Mouse (Mus musculus) midbrain, embryonic 10.5 days (tissue): Measurements from ENCODE around the gene Hspa5. TPM values are rescaled to one million over a fixed set of nuclear protein-coding genes. Genes with fewer than 3 reads are reported as not detected.

Experiments
- polyA plus RNA-seq: library from polyadenylated mRNA; unstranded; fragments of >200 nt; fragmentation: Nextera tagmentation; extraction: Ambion mirVana; gene quantifications from 2 replicates; pipeline ENCODE4 v1.2.1, GENCODE M21; 2016

Gene Hspa5
- polyA plus RNA-seq, 1 experiment from 2014 or later = 977 TPM

Other genes with a start within 250 kb of the Hspa5 start
- 87.0 and 96.2 TPM in 2 replicates for gene Gapvd1, start 16.7 kb upstream of the Hspa5 start, polyA plus RNA-seq
- gene Rabepk, start 27.9 kb downstream of the Hspa5 start, polyA plus RNA-seq = 40.3 and 41.6 TPM in 2 replicates
- gene Fbxw2, start 54.3 kb downstream of the Hspa5 start, polyA plus RNA-seq = 74.0 and 80.3 TPM in 2 replicates
- gene Gm34653, start 61.0 kb downstream of the Hspa5 start, polyA plus RNA-seq = not detected in 2 replicates
- gene Cutal, start 102.4 kb downstream of the Hspa5 start, polyA plus RNA-seq = 0.11 TPM in 1 of 2 replicates, not detected in the other
- gene Psmd5, start 103.0 kb downstream of the Hspa5 start, polyA plus RNA-seq = 135 and 139 TPM in 2 replicates
- gene Phf19, start 142.1 kb downstream of the Hspa5 start, polyA plus RNA-seq = 2.6 and 2.8 TPM in 2 replicates
- gene Traf1, start 189.8 kb downstream of the Hspa5 start, polyA plus RNA-seq = 0.12 and 0.27 TPM in 2 replicates